Mouse (Mus musculus) brain, embryonic 14.5 days (tissue): ENCODE measurements around the gene Ucp3.

ENCODE experiments used
- CTCF ChIP-seq: fragments of 200-500 bp; IDR thresholded peaks from 2 replicates; pipeline ENCODE4 v1.5.1; 2012; ENCODE audit warnings: inconsistent platforms, mild to moderate bottlenecking, moderate library complexity, borderline replicate concordance; ENCODE audit not compliant: insufficient read depth, insufficient read length; ENCODE audit errors: extremely low read depth
- POLR2A ChIP-seq: fragments of 200-500 bp; IDR thresholded peaks from 2 replicates; pipeline ENCODE4 v1.6.1; 2012; ENCODE audit warnings: mild to moderate bottlenecking, inconsistent platforms, borderline replicate concordance; ENCODE audit not compliant: poor library complexity, insufficient read depth, insufficient read length, severe bottlenecking; ENCODE audit errors: extremely low read depth

DNA sequence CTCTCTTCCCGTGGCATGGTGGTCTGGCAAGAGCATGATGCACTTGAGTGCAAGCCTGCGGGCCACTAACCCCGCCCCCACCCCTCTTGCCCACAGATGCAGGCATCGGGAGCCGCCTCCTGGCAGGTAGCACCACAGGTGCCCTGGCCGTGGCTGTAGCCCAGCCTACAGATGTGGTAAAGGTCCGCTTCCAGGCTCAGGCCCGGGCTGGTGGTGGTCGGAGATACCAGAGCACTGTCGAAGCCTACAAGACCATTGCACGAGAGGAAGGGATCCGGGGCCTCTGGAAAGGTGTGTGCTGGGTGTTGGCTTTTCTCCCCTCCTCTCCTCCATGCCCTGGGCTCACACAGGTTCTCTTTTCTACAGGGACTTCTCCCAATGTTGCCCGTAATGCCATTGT lies 25.2 kb downstream of the Ucp3 start:
- no peak for TF ChIP-seq CTCF
- no peak for TF ChIP-seq POLR2A
